In the genomic region with DNA sequence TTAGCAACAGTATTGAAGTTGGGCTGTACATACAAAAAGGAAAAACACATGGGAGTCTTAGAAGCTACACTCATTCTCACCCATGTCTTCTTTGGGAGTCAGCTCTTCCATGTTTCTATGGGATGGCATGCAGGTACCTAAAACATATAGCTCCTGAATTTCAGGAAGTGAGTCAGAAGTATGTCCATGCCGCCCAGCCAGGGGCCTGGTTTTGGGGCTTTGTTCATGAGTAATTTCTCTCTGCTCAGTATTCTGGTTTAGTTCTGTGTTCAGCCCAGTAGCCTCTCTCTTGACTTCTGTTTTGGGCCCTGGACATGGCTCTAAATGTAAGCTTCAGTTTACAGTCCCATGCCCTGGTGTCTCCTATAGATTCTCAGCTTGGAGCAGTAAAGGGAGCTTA, we compare ENCODE assay signal across 28 mouse cellular contexts.
DNase-seq lines count a peak whose midpoint lies in the region; ATAC-seq and TF ChIP-seq lines count a peak whose summit lies in the region.
"Had no signal": no experiment of that assay in that cellular context is flagged by ENCODE, and none has a peak within 500 bp of the region (broad histone marks: within the 10 kb centered on the region; RNA-seq: fewer than 3 reads in every experiment).

No protein-coding gene starts in this region.

- H3K4me3 ChIP-seq in forebrain, embryonic 13.5 days = no peak overlapping the region
- H3K4me3 ChIP-seq in forebrain, embryonic 16.5 days (replicated peaks; ENCODE audit: low read length) = no peak overlapping the region
- no peak overlapping the region for H3K4me3 ChIP-seq in heart, embryonic 10.5 days
- no peak overlapping the region for H3K4me3 ChIP-seq in midbrain, embryonic 14.5 days (replicated peaks; ENCODE audit: low read depth, low read length)
- H3K4me3 ChIP-seq in midbrain, postnatal 0 days (ENCODE audit: low read depth, low read length) = no peak overlapping the region
- H3K4me3 ChIP-seq: embryonic facial prominence, embryonic 10.5 days; embryonic facial prominence, embryonic 13.5 days; erythroblast, embryonic 14.5 days; forebrain, embryonic 12.5 days; gastrocnemius, adult 2 months; heart, adult 2 months; heart, embryonic 12.5 days; heart, embryonic 15.5 days; hindbrain, embryonic 10.5 days; hindbrain, embryonic 13.5 days had no signal

- no peaks in the 10 kb centered on the region for H3K36me3 ChIP-seq in forebrain, embryonic 13.5 days (ENCODE audit: poor library complexity, severe bottlenecking)
- H3K36me3 ChIP-seq in forebrain, embryonic 16.5 days (ENCODE audit: control insufficient read depth, insufficient read depth) = no peaks in the 10 kb centered on the region
- H3K36me3 ChIP-seq in heart, embryonic 10.5 days = no peaks in the 10 kb centered on the region
- H3K36me3 ChIP-seq in midbrain, embryonic 14.5 days (ENCODE audit: control insufficient read depth, insufficient read depth, low read length) = no peaks in the 10 kb centered on the region
- H3K36me3 ChIP-seq in midbrain, postnatal 0 days (ENCODE audit: insufficient read depth, low read length) = no peaks in the 10 kb centered on the region
- H3K36me3 ChIP-seq: embryonic facial prominence, embryonic 10.5 days; embryonic facial prominence, embryonic 13.5 days; forebrain, embryonic 12.5 days; heart, embryonic 12.5 days; heart, embryonic 15.5 days; hindbrain, embryonic 10.5 days; hindbrain, embryonic 13.5 days had no signal

- H3K9me3 ChIP-seq in forebrain, embryonic 13.5 days (replicated peaks) = no peaks in the 10 kb centered on the region
- H3K9me3 ChIP-seq in forebrain, embryonic 16.5 days (ENCODE audit: control insufficient read depth, low read length) = no peaks in the 10 kb centered on the region
- no peaks in the 10 kb centered on the region for H3K9me3 ChIP-seq in heart, embryonic 10.5 days
- H3K9me3 ChIP-seq in midbrain, embryonic 14.5 days (ENCODE audit: control insufficient read depth, low read length) = peaks cover 2% of the 10 kb centered on the region; the same call in 1 of the 2 replicates
- no peaks in the 10 kb centered on the region for H3K9me3 ChIP-seq in midbrain, postnatal 0 days (ENCODE audit: low read length)
- H3K9me3 ChIP-seq: embryonic facial prominence, embryonic 10.5 days; embryonic facial prominence, embryonic 13.5 days; forebrain, embryonic 12.5 days; heart, embryonic 12.5 days; heart, embryonic 15.5 days; hindbrain, embryonic 10.5 days; hindbrain, embryonic 13.5 days had no signal

- peaks cover 9% of the 10 kb centered on the region; the same call in 1 of the 2 replicates for H3K4me1 ChIP-seq in forebrain, embryonic 13.5 days
- H3K4me1 ChIP-seq in forebrain, embryonic 16.5 days (replicated peaks; ENCODE audit: control insufficient read depth, insufficient read depth, low read length) = peaks cover 9% of the 10 kb centered on the region
- H3K4me1 ChIP-seq in heart, embryonic 10.5 days = peaks cover 7% of the 10 kb centered on the region; the same call in 1 of the 2 replicates
- H3K4me1 ChIP-seq in midbrain, embryonic 14.5 days (ENCODE audit: control insufficient read depth, insufficient read depth, low read length) = peaks cover 13% of the 10 kb centered on the region
- peaks cover 14% of the 10 kb centered on the region; the same call in 1 of the 2 replicates for H3K4me1 ChIP-seq in midbrain, postnatal 0 days (ENCODE audit: insufficient read depth, low read length)
- H3K4me1 ChIP-seq: embryonic facial prominence, embryonic 13.5 days had no signal

- DNase-seq in heart, embryonic 10.5 days (ENCODE audit: low spot score) = peak; percentile 65
- DNase-seq in heart, adult 8-10 months (ENCODE audit: low spot score) = no peak
- no peak for DNase-seq in midbrain, embryonic 14.5 days
- DNase-seq in midbrain, postnatal 0 days (ENCODE audit: low spot score) = no peak
- DNase-seq: adrenal gland, adult 8-10 months; adrenal gland, postnatal 25 days; cerebellum, adult 11-12 months; cerebellum, adult 8-10 months; cerebellum, postnatal 10 days; cerebellum, postnatal 36 days; embryo, embryonic 11 days; gastrocnemius, adult 2 months; gastrocnemius, postnatal 14 days; heart, adult 2 months; heart, postnatal 10 days; heart, postnatal 36 days had no signal

- ATAC-seq in forebrain, embryonic 13.5 days = no peak
- ATAC-seq in forebrain, embryonic 16.5 days = no peak
- ATAC-seq in midbrain, embryonic 14.5 days (ENCODE audit: low FRiP score, low TSS enrichment) = no peak
- ATAC-seq in midbrain, postnatal 0 days (ENCODE audit: low FRiP score) = no peak
- ATAC-seq: activated CD4-positive, CD25-positive, alpha-beta regulatory T cell, adult 4 months; intestine, postnatal 0 days had no signal

- 0 out of 2 replicates have a peak overlapping the region, but pooled peaks have one; percentile 66 for H3K27ac ChIP-seq in forebrain, embryonic 13.5 days
- H3K27ac ChIP-seq in forebrain, embryonic 16.5 days (ENCODE audit: low read length) = no peak overlapping the region
- H3K27ac ChIP-seq in heart, embryonic 10.5 days = no peak overlapping the region
- H3K27ac ChIP-seq in midbrain, embryonic 14.5 days (replicated peaks; ENCODE audit: low read depth, low read length) = 0 out of 2 replicates have a peak overlapping the region, but pooled peaks have one; percentile 17
- no peak overlapping the region; the same call in 1 of the 2 replicates for H3K27ac ChIP-seq in midbrain, postnatal 0 days (ENCODE audit: low read depth, low read length)
- H3K27ac ChIP-seq: embryonic facial prominence, embryonic 10.5 days; embryonic facial prominence, embryonic 13.5 days; forebrain, embryonic 12.5 days; gastrocnemius, adult 2 months; heart, adult 2 months; heart, embryonic 15.5 days; hindbrain, embryonic 10.5 days had no signal

- WGBS in forebrain, embryonic 13.5 days = 90% methylated on average over 1 of the region's 1 CpGs
- 97% methylated on average over 1 of the region's 1 CpGs for WGBS in forebrain, embryonic 16.5 days
- 83% methylated on average over 1 of the region's 1 CpGs for WGBS in heart, embryonic 10.5 days
- WGBS in midbrain, embryonic 14.5 days = 94% methylated on average over 1 of the region's 1 CpGs
- 93% methylated on average over 1 of the region's 1 CpGs for WGBS in midbrain, postnatal 0 days

- no peak overlapping the region for H3K4me2 ChIP-seq in forebrain, embryonic 13.5 days
- H3K4me2 ChIP-seq in forebrain, embryonic 16.5 days (ENCODE audit: low read length) = no peak overlapping the region
- H3K4me2 ChIP-seq in midbrain, embryonic 14.5 days (ENCODE audit: low read length) = no peak overlapping the region
- no peak overlapping the region for H3K4me2 ChIP-seq in midbrain, postnatal 0 days (ENCODE audit: low read depth, low read length, poor library complexity, severe bottlenecking)
- H3K4me2 ChIP-seq: embryonic facial prominence, embryonic 13.5 days; forebrain, embryonic 12.5 days; heart, embryonic 12.5 days; heart, embryonic 15.5 days; hindbrain, embryonic 13.5 days had no signal

- no peak overlapping the region for H3K9ac ChIP-seq in forebrain, embryonic 13.5 days
- H3K9ac ChIP-seq in forebrain, embryonic 16.5 days (replicated peaks; ENCODE audit: low read depth, low read length) = no peak overlapping the region
- H3K9ac ChIP-seq in midbrain, embryonic 14.5 days (replicated peaks; ENCODE audit: low read length) = no peak overlapping the region
- no peak overlapping the region for H3K9ac ChIP-seq in midbrain, postnatal 0 days (replicated peaks; ENCODE audit: low read length, poor library complexity, severe bottlenecking)
- H3K9ac ChIP-seq: embryonic facial prominence, embryonic 13.5 days; forebrain, embryonic 12.5 days; heart, embryonic 12.5 days; heart, embryonic 15.5 days; hindbrain, embryonic 13.5 days had no signal

- no peak for TF ChIP-seq CTCF in midbrain, postnatal 0 days (IDR thresholded peaks at IDR 0.05)

- H3K27me3 ChIP-seq in forebrain, embryonic 13.5 days = no peaks in the 10 kb centered on the region
- H3K27me3 ChIP-seq in forebrain, embryonic 16.5 days (replicated peaks; ENCODE audit: control insufficient read depth, insufficient read depth, low read length) = no peaks in the 10 kb centered on the region
- no peaks in the 10 kb centered on the region for H3K27me3 ChIP-seq in heart, embryonic 10.5 days (ENCODE audit: insufficient read depth, poor library complexity, severe bottlenecking)
- no peaks in the 10 kb centered on the region for H3K27me3 ChIP-seq in midbrain, embryonic 14.5 days (ENCODE audit: control insufficient read depth, insufficient read depth, low read length)
- no peaks in the 10 kb centered on the region for H3K27me3 ChIP-seq in midbrain, postnatal 0 days (ENCODE audit: insufficient read depth, low read length)
- H3K27me3 ChIP-seq: embryonic facial prominence, embryonic 13.5 days; forebrain, embryonic 12.5 days; heart, embryonic 12.5 days; heart, embryonic 15.5 days; hindbrain, embryonic 13.5 days had no signal

Comparison
In these comparisons a context has a peak if more than half of its experiments do, and no peak if none do; other contexts are left out.
1. H3K27ac ChIP-seq: peak in forebrain, embryonic 13.5 days (single experiment) and midbrain, embryonic 14.5 days (single experiment); none in forebrain, embryonic 16.5 days (single experiment), heart, embryonic 10.5 days (single experiment) and midbrain, postnatal 0 days (single experiment).